Mouse (Mus musculus) C3H10T1/2 (cell line): Measurements from ENCODE around the gene Trpc2. TPM values are rescaled to one million over a fixed set of nuclear protein-coding genes. Genes with fewer than 3 reads are reported as not detected.

Experiments used
- polyA plus RNA-seq, 2 experiments: library from polyadenylated mRNA; unstranded; fragments of >200 nt; fragmentation: generic; extraction: Trizol; gene quantifications; one replicate each; pipeline ENCODE4 v1.2.1; 2012; ENCODE audit warnings: missing spikeins in 2 of 2

Trpc2 gene
- polyA plus RNA-seq: not detected

GRCm38 (mm10) chr7:102082816-102083215 is at the start of gene Trpc2:
Gene Trpc2 (plus strand): TSS chr7:102083116.

GRCm38 (mm10) chr7:102065046-102065891 is 17.6 kb upstream of the Trpc2 start, which contains the start of the genes Rnf121, Xndc1 and Xntrpc:
Gene Rnf121 (minus strand): TSS chr7:102065469.
Gene Xndc1 (plus strand): TSS chr7:102065511.
Gene Xntrpc (plus strand): TSS chr7:102065713.

GRCm38 (mm10) chr7:102101487-102101886 is 18.6 kb downstream of the Trpc2 start, which contains the start of gene Art1:
Gene Art1 (plus strand): TSS chr7:102101743.

GRCm38 (mm10) chr7:102109171-102109570 is 26.3 kb downstream of the Trpc2 start, which contains the start of gene Art5:
Gene Art5 (minus strand): TSS chr7:102109489.

GRCm38 (mm10) chr7:102116579-102117331 is 33.8 kb downstream of the Trpc2 start, which contains the start of gene Chrna10:
Gene Chrna10 (minus strand): TSS chr7:102116828.

Other genes starting within 250 kb of the Trpc2 start
- 10 to 100 TPM; 21.7 to 40.0 TPM for gene Inppl1, start 244.9 kb upstream of the Trpc2 start, polyA plus RNA-seq
- gene Folr2, start 225.9 kb upstream of the Trpc2 start, polyA plus RNA-seq: not detected
- 100 to 1,000 TPM in 1 of 2 experiments, 10 to 100 TPM in 1; 56.8 to 127 TPM for gene Anapc15, start 219.4 kb upstream of the Trpc2 start, polyA plus RNA-seq
- gene Folr1, start 212.3 kb upstream of the Trpc2 start, polyA plus RNA-seq: under 1 TPM; 0.40 to 0.68 TPM
- 100 to 1,000 TPM; 173 to 237 TPM for gene Lamtor1, start 177.2 kb upstream of the Trpc2 start, polyA plus RNA-seq
- under 1 TPM in 1 of 2 experiments, not detected in 1; 0.06 TPM for gene Tomt, start 176.8 kb upstream of the Trpc2 start, polyA plus RNA-seq
- 10 to 100 TPM in 1 of 2 experiments, 1 to 10 TPM in 1; 7.3 to 15.6 TPM for gene Lrrc51, start 149.2 kb upstream of the Trpc2 start, polyA plus RNA-seq
- 100 to 1,000 TPM in 1 of 2 experiments, 10 to 100 TPM in 1; 21.1 to 120 TPM for gene Numa1, start 149.0 kb upstream of the Trpc2 start, polyA plus RNA-seq
- 1 to 10 TPM in 1 of 2 experiments, under 1 TPM in 1; 0.20 to 1.9 TPM for gene Il18bp, start 64.4 kb upstream of the Trpc2 start, polyA plus RNA-seq
- 10 to 100 TPM; 15.1 to 36.4 TPM for gene Rnf121, start 17.6 kb upstream of the Trpc2 start, polyA plus RNA-seq
- 10 to 100 TPM in 1 of 2 experiments, 1 to 10 TPM in 1; 4.7 to 10.9 TPM for gene Xndc1, start 17.6 kb upstream of the Trpc2 start, polyA plus RNA-seq
- gene Xntrpc, start 17.4 kb upstream of the Trpc2 start, polyA plus RNA-seq: under 1 TPM; 0.01 to 0.67 TPM
- gene Art1, start 18.6 kb downstream of the Trpc2 start, polyA plus RNA-seq: not detected
- gene Art5, start 26.4 kb downstream of the Trpc2 start, polyA plus RNA-seq: not detected
- gene Chrna10, start 33.7 kb downstream of the Trpc2 start, polyA plus RNA-seq: under 1 TPM in 1 of 2 experiments, not detected in 1; 0.02 TPM
- gene Nup98, start 127.1 kb downstream of the Trpc2 start, polyA plus RNA-seq: 10 to 100 TPM in 1 of 2 experiments, 1 to 10 TPM in 1; 2.0 to 12.2 TPM
- 10 to 100 TPM; 12.0 to 43.4 TPM for gene Pgap2, start 127.1 kb downstream of the Trpc2 start, polyA plus RNA-seq
- 100 to 1,000 TPM; 117 to 137 TPM for gene Rhog, start 172.9 kb downstream of the Trpc2 start, polyA plus RNA-seq
- gene Stim1, start 184.7 kb downstream of the Trpc2 start, polyA plus RNA-seq: 10 to 100 TPM in 1 of 2 experiments, 1 to 10 TPM in 1; 4.8 to 35.1 TPM